Mouse (Mus musculus) layer of hippocampus, postnatal 36 days (tissue): Measurements from ENCODE around the gene Nrde2. TPM values are rescaled to one million over a fixed set of nuclear protein-coding genes. Genes with fewer than 3 reads are reported as not detected.

Experiments
- DNase-seq, 2 experiments: peaks; one replicate each; pipeline ENCODE4 v3.0.0; 2022
- total RNA-seq, 2 experiments: library from RNA; stranded (reverse); gene quantifications; 2 replicates each; pipeline ENCODE4 v1.2.3; 2021

Gene Nrde2
- total RNA-seq, 2 experiments from 2014 or later, result 19.7 to 20.2 TPM

DNA sequence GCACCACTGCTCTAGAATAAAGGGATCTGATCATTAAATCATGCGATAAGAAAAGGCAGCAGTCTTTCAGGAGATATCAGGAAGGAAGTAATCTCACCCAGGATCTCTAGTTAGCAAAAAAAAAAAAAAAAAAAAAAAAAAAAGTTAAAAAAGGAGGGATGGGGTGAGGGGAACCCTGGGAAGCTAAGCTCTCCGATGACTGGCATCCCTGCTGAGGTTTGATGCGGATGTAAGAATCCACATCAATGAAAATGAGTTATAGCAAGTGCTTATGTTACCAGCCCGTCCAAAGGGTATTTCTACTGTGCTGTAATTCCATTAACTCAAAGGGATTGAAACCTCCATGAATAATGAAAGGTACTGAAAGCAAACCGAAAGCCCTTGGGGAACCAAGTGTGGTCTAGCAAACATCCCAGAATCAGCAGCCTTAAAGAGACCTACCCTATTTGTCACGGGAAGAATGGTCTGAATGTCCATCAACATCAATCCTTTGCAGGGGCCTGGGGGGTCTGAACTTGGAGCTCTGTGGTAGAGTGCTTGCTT is 19.5 kb upstream of the Nrde2 start:
- no peak for DNase-seq

DNA sequence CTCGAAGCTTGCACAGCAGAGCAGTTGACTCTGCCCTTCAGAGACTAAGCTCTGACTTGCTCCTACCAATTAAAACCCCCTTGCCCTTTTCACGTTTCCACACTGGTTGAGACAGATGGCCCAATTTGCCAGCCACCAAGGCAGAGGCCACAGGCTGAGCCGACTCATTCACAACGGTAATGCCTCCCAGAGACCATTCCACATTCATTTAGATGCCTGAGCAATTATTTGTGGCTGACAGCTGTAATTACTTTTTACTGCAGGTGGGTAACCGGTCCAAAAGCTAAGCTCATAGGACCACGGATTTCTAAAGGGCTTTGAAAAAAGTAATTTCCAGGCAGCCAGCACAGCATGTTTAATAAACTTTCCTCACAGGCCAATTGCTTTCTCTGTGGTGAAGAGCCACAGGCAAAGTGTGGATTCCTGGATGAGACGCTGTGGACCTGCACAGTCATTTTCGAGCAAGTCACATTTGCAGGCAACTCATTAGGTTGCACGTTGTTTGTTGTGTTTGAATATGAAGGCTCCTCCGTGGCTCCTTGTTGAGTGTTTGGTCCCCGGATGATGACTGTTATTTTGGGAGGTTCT is 17.1 kb upstream of the Nrde2 start:
- DNase-seq, result no peak

DNA sequence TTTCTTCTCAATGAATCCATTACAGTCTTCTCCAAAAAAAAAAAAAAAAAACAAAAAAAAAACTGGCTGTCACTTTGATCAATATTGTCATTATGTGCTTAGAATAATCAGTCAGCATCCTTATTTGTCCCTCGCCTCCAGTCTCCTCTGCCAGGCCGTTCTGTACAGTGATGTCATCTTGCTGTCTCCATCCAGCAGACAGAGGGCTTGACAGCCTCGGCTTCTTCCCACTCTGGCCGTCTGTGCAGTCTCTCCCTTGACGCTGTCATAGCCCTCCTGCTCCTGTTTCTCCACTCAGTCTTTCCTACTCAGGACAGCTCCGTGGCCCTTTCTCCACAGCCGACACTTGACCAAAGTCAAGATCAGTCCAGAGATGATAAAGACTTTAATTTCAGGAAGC is 13.0 kb upstream of the Nrde2 start:
- DNase-seq, result no peak

- no peak for DNase-seq
Observed at GRCm38 (mm10) chr12:100167931-100168871, 8.7 kb upstream of the Nrde2 start.

DNA sequence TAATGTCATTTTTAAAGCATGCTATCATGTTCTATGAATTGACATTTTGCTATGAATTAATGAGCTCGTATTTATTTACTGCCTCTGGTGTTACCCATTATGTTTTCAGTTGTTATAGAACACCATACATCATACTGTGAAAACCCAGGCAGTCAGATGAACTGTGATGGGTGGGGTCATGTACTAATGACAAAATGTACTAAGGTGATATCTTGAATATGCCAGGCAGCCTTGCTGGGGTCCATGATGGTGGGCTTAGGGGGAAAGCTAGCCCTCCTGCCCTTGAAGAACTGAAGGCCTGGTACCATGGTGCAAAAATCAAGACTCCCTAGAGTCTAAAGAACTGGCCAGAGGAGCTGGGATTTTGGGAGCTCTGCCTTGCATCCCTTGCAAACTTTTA is 8.0 kb upstream of the Nrde2 start:
- no peak for DNase-seq

- peak in 1 of 2 experiments; percentile 37 for DNase-seq
Observed at GRCm38 (mm10) chr12:100166939-100167338, 7.5 kb upstream of the Nrde2 start.

DNA sequence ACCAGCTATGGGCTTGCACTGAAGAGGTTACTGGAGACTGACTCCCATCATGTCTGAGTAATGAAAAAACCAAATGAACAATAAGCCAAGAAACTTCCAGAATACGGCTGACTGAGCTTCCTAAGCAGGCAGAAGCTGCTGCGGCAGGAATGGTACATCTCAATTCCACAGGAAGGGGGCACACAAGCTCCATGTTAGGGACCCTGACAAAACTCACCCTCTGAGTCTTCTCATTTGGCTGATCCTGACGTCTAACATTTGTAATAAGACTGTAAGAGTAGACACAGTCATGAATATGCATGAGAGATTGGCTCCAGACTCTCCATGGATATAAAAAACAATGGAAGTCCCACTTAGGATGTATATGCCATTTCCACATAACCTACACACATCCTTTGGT is 6.7 kb upstream of the Nrde2 start:
- peak in 1 of 2 experiments; percentile 56 for DNase-seq

GRCm38 (mm10) chr12:100164991-100165500 is 5.6 kb upstream of the Nrde2 start:
- no peak for DNase-seq

- no peak for DNase-seq
Observed at GRCm38 (mm10) chr12:100152466-100152865, 7.0 kb downstream of the Nrde2 start.

GRCm38 (mm10) chr12:100144269-100144668 is 15.2 kb downstream of the Nrde2 start:
- no peak for DNase-seq

DNA sequence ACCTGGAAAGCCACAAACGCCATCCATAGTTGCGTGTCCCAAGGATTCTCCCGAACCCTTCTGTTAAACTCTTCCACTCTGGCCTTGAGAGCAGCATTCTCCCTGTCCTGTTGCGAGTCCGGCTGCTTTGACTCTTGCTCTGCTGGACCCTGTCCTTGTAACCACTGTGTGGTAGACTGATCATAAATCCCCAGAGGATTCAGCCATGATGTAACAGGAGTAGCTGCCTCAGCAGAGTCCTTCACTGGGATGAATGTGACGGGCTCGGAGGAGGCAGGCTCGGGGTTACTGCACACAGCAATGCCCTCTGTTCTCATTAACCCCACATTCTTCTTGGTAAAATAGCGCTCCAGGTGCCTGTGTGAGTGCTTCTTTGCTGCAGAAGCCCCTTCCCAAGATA is 15.7 kb downstream of the Nrde2 start:
- DNase-seq, result no peak

GRCm38 (mm10) chr12:100142848-100143523 is 16.5 kb downstream of the Nrde2 start:
- no peak for DNase-seq

DNA sequence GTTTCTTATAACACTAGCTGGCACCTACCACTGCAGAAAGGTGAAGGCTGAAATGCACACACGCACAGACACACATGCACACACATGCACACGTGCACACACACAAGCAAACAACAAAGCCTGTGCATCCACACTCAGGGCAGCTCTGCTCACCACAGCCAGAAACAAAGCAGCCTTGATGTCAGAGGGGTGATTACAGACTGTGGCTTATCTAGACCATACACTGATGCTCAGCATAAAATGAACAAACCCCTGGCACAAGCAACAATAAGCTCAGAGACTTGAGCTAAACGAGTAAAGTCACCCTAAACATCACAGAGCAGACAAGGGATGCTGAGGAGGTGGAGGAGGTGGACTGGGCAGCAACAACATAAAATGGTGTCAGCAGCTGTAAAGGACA is 24.3 kb downstream of the Nrde2 start:
- DNase-seq, result no peak

- no peak for DNase-seq
Observed at GRCm38 (mm10) chr12:100134395-100134936, 25.0 kb downstream of the Nrde2 start.

DNA sequence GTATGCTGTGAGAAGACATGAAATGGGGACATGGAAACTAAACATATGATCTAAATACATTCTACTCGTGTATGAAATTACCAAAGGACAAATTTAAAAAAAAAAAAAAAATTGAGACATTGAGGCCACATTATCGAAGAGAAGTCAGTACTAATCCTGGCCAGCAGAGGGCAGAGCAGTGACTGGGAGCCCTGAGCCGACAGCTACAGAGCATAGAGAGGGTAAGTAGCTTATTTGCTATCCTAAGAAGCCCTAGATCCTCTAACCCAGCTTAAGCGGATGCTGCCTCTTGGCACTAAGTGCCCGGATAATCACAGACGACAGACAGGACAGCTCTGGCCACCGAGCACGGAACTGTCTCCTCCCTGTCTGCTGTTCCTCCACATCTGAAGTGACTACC is 27.8 kb downstream of the Nrde2 start:
- peak in 1 of 2 experiments; percentile 74 for DNase-seq

- no peak for DNase-seq
Observed at GRCm38 (mm10) chr12:100131167-100131566, 28.3 kb downstream of the Nrde2 start.

DNA sequence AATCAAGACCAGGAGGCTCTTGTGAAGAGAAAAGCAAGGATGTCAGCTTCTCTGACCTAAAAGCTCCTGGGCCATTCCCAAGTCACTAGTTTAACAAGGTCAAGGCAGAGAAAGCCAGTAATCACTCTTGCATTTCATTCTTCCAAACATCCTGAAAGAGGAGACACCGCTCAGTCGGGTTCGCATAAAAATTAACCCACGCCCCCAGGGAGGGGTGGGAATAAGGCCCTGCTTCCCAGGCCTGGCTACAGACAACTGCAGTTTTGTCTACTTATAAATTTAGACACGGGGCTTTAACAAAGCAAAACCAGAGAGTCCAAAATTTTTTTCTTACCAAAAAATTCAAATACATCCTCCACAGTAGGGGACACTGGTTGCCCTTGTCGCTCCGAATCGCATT is 30.5 kb downstream of the Nrde2 start:
- DNase-seq, result no peak

- no peak for DNase-seq
Observed at GRCm38 (mm10) chr12:100128522-100128921, 30.9 kb downstream of the Nrde2 start.

DNA sequence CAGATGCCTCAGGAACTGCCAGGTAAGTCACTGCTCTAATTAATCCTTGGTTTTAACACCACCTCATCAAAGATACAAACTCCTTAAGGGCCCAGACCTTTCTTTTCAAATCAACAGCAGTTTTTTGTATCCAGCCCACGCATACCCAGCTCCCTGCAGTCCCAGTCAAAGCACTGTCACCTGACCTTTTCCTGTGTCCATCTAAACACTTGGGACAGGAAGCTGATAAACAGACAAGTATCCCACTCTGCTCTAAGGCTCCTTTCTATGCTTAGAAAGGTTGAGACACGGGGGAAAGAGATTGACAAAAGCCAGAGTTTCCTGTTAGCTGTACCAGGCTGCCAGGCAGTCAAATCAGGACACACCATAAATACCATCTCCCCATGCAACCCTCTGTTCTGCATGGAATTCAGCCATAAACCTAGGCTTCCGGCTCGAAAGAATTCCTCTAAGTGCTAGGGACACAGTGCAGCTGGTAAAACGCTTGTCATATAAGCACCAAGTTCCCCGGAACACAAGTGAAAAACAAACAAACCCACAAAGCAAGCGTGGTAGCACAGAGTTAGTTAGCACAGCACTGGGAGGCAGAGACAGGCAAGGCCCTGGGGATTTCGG is 31.5 kb downstream of the Nrde2 start:
- DNase-seq, result peak in 1 of 2 experiments; percentile 61

DNA sequence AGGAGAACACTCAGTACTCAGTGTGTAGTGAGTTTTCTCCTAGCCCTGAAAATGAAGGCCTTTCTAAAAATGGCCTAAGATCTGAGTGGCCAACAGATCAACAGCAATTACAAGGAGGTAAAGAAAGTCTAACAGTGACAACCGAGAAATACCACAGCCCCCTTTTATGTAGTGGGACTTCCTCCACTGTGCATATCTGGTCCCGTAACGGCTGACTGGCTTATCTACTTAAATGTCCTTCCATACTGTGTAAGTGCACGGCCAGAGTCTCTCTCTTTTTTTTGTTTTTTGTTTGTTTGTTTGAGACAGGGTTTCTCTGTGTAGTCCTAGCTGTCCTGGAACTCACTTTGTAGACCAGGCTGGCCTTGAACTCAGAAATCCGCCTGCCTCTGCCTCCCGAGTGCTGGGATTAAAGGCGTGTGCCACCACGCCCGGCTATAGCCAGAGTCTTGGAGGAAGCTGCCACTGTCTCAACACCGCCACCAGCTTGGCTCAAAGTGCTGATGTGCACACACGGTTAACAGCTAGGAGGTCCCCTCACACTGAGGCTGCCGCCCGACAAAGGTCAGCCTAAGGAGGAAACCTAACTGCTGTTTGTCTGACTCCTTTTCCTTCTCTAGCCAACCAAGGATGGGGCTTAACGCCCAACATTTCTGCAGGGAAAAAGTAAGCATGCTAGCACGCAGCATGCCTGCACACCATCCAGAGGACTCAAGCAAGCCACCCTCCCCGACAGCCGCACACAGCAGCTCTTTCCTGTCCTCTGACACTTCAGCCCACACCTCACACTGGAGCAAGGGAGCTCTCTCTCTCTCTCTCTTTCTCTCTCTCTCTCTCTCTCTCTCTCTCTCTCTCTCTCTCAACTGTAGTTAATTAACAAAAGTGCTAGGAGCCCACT is 32.2 kb downstream of the Nrde2 start:
- no peak for DNase-seq
